Mouse (Mus musculus): ENCODE results near the gene Prkcsh. TPM values are rescaled to one million over a fixed set of nuclear protein-coding genes. Genes with fewer than 3 reads are reported as not detected.

Gene Prkcsh
- total and polyA plus RNA-seq, 3 experiments = 46.2 to 67.5 (median 61.5) TPM

- H3K27ac ChIP-seq = peak overlapping the region; percentile 63
- TF ChIP-seq CTCF (IDR thresholded peaks at IDR 0.05) (no peak), POLR2A (IDR thresholded peaks at IDR 0.05; ENCODE audit: insufficient read depth, low read depth, low read length) (no peak)
- peak overlapping the region; percentile 70 for H3K4me3 ChIP-seq
- H3K79me2 ChIP-seq (replicated peaks; ENCODE audit: control insufficient read depth, insufficient read depth, low read length) = no peaks in the 10 kb centered on the region
- WGBS = under 1% methylated on average over 18 of the region's 18 CpGs
- no peaks in the 10 kb centered on the region for H3K27me3 ChIP-seq (ENCODE audit: control insufficient read depth, insufficient read depth, low read length)
- H3K4me1 ChIP-seq (ENCODE audit: control insufficient read depth, insufficient read depth, low read length) = peaks cover 4% of the 10 kb centered on the region
- no peaks in the 10 kb centered on the region for H3K36me3 ChIP-seq (ENCODE audit: control insufficient read depth, insufficient read depth, low read length)
- intact Hi-C loops (cut with DNase I) = loop anchor here (2.0 to 10.0 kb wide), 4 partner anchors 48 to 154 kb away; partner anchors contain the start of genes Elof1, Gm49318, Pigyl and Swsap1
- DNase-seq = no peak
- peak overlapping the region; percentile 52 for H3K9ac ChIP-seq (ENCODE audit: low read depth, low read length)
These were observed 553 bp downstream of the Prkcsh start for GRCm38 (mm10) chr9:22003163-22003554.

GRCm38 (mm10) chr9:22004546-22004945 lies 1.9 kb downstream of the Prkcsh start:
- Histone ChIP-seq H3K4me1 (ENCODE audit: control insufficient read depth, insufficient read depth, low read length) (peaks cover 4% of the 10 kb centered on the region), H3K79me2 (replicated peaks; ENCODE audit: control insufficient read depth, insufficient read depth, low read length) (no peaks in the 10 kb centered on the region), H3K27ac (no peak overlapping the region), H3K36me3 (ENCODE audit: control insufficient read depth, insufficient read depth, low read length) (no peaks in the 10 kb centered on the region), H3K9ac (ENCODE audit: low read depth, low read length) (no peak overlapping the region), H3K4me3 (no peak overlapping the region), H3K27me3 (ENCODE audit: control insufficient read depth, insufficient read depth, low read length) (no peaks in the 10 kb centered on the region)
- WGBS = 92% methylated on average over 12 of the region's 12 CpGs
- intact Hi-C loops (cut with DNase I) = loop anchor here (5.0 to 10.0 kb wide), 3 partner anchors 68 to 153 kb away; partner anchors contain the start of genes Elof1, Gm49318, Pigyl and Zfp653
- TF ChIP-seq CTCF (IDR thresholded peaks at IDR 0.05) (no peak), POLR2A (IDR thresholded peaks at IDR 0.05; ENCODE audit: insufficient read depth, low read depth, low read length) (no peak), EP300 (IDR thresholded peaks at IDR 0.05; ENCODE audit: insufficient read depth, low read depth, low read length) (no peak)
- no peak for DNase-seq

- no peak for TF ChIP-seq EP300 (IDR thresholded peaks at IDR 0.05; ENCODE audit: insufficient read depth, low read depth, low read length)
- Histone ChIP-seq H3K4me1 (ENCODE audit: control insufficient read depth, insufficient read depth, low read length) (no peaks in the 10 kb centered on the region), H3K27me3 (ENCODE audit: control insufficient read depth, insufficient read depth, low read length) (no peaks in the 10 kb centered on the region), H3K9ac (ENCODE audit: low read depth, low read length) (no peak overlapping the region), H3K27ac (no peak overlapping the region), H3K79me2 (replicated peaks; ENCODE audit: control insufficient read depth, insufficient read depth, low read length) (no peaks in the 10 kb centered on the region), H3K4me3 (no peak overlapping the region), H3K36me3 (ENCODE audit: control insufficient read depth, insufficient read depth, low read length) (no peaks in the 10 kb centered on the region)
- intact Hi-C loops (cut with DNase I) = no loop called here
- no peak for DNase-seq
- 84% methylated on average over 5 of the region's 5 CpGs for WGBS
These were observed 8.4 kb downstream of the Prkcsh start for GRCm38 (mm10) chr9:22011055-22011454.

- Histone ChIP-seq H3K9ac (ENCODE audit: low read depth, low read length) (no peak overlapping the region), H3K27me3 (ENCODE audit: control insufficient read depth, insufficient read depth, low read length) (no peaks in the 10 kb centered on the region), H3K36me3 (ENCODE audit: control insufficient read depth, insufficient read depth, low read length) (no peaks in the 10 kb centered on the region), H3K27ac (no peak overlapping the region), H3K79me2 (replicated peaks; ENCODE audit: control insufficient read depth, insufficient read depth, low read length) (no peaks in the 10 kb centered on the region), H3K4me3 (no peak overlapping the region), H3K4me1 (ENCODE audit: control insufficient read depth, insufficient read depth, low read length) (no peaks in the 10 kb centered on the region)
- intact Hi-C loops (cut with DNase I) = no loop called here
- DNase-seq = no peak
- TF ChIP-seq CTCF (IDR thresholded peaks at IDR 0.05) = no peak
- no peak for TF ChIP-seq EP300 (IDR thresholded peaks at IDR 0.05; ENCODE audit: insufficient read depth, low read depth, low read length)
- TF ChIP-seq POLR2A (IDR thresholded peaks at IDR 0.05; ENCODE audit: insufficient read depth, low read depth, low read length) = no peak
- 92% methylated on average over 13 of the region's 13 CpGs for WGBS
These were observed 10.1 kb downstream of the Prkcsh start for GRCm38 (mm10) chr9:22012731-22013130.

- Histone ChIP-seq H3K4me3 (no peak overlapping the region), H3K4me1 (ENCODE audit: control insufficient read depth, insufficient read depth, low read length) (no peaks in the 10 kb centered on the region), H3K36me3 (ENCODE audit: control insufficient read depth, insufficient read depth, low read length) (no peaks in the 10 kb centered on the region), H3K27me3 (ENCODE audit: control insufficient read depth, insufficient read depth, low read length) (no peaks in the 10 kb centered on the region), H3K27ac (no peak overlapping the region), H3K9ac (ENCODE audit: low read depth, low read length) (no peak overlapping the region), H3K79me2 (replicated peaks; ENCODE audit: control insufficient read depth, insufficient read depth, low read length) (no peaks in the 10 kb centered on the region)
- intact Hi-C loops (cut with DNase I) = no loop called here
- no peak for DNase-seq
- 72% methylated on average over 10 of the region's 10 CpGs for whole genome bisulfite sequencing
- no peak for TF ChIP-seq CTCF (IDR thresholded peaks at IDR 0.05)
- TF ChIP-seq EP300 (IDR thresholded peaks at IDR 0.05; ENCODE audit: insufficient read depth, low read depth, low read length) = no peak
- no peak for TF ChIP-seq POLR2A (IDR thresholded peaks at IDR 0.05; ENCODE audit: insufficient read depth, low read depth, low read length)
These were observed 13.6 kb downstream of the Prkcsh start for GRCm38 (mm10) chr9:22016245-22016644.

- WGBS = 48% methylated on average over 7 of the region's 7 CpGs
- H3K9ac ChIP-seq (ENCODE audit: low read depth, low read length) = no peak overlapping the region
- TF ChIP-seq CTCF (IDR thresholded peaks at IDR 0.05) (no peak), POLR2A (IDR thresholded peaks at IDR 0.05; ENCODE audit: insufficient read depth, low read depth, low read length) (no peak), EP300 (IDR thresholded peaks at IDR 0.05; ENCODE audit: insufficient read depth, low read depth, low read length) (no peak)
- no peaks in the 10 kb centered on the region for H3K27me3 ChIP-seq (ENCODE audit: control insufficient read depth, insufficient read depth, low read length)
- no peak overlapping the region for H3K4me3 ChIP-seq
- H3K36me3 ChIP-seq (ENCODE audit: control insufficient read depth, insufficient read depth, low read length) = no peaks in the 10 kb centered on the region
- no peak overlapping the region for H3K27ac ChIP-seq
- no peaks in the 10 kb centered on the region for H3K79me2 ChIP-seq (replicated peaks; ENCODE audit: control insufficient read depth, insufficient read depth, low read length)
- DNase-seq = no peak
- intact Hi-C loops (cut with DNase I) = no loop called here
- H3K4me1 ChIP-seq (ENCODE audit: control insufficient read depth, insufficient read depth, low read length) = no peaks in the 10 kb centered on the region
These were observed 14.7 kb downstream of the Prkcsh start for GRCm38 (mm10) chr9:22017208-22017825.

All from heart, adult 2 months (tissue).